Mouse (Mus musculus) cerebellum, adult 9-10 months (tissue): ENCODE measurements at regions not wholly inside any gene's neighbourhood (a gene's known extent, or its start where the extent isn't known, plus 50 kb on each side); places are given as distances from the start of the nearest gene placed in this dataset.

ENCODE experiments used
- DNase-seq: peaks from one replicate; pipeline ENCODE4 v3.0.0; 2022

DNA sequence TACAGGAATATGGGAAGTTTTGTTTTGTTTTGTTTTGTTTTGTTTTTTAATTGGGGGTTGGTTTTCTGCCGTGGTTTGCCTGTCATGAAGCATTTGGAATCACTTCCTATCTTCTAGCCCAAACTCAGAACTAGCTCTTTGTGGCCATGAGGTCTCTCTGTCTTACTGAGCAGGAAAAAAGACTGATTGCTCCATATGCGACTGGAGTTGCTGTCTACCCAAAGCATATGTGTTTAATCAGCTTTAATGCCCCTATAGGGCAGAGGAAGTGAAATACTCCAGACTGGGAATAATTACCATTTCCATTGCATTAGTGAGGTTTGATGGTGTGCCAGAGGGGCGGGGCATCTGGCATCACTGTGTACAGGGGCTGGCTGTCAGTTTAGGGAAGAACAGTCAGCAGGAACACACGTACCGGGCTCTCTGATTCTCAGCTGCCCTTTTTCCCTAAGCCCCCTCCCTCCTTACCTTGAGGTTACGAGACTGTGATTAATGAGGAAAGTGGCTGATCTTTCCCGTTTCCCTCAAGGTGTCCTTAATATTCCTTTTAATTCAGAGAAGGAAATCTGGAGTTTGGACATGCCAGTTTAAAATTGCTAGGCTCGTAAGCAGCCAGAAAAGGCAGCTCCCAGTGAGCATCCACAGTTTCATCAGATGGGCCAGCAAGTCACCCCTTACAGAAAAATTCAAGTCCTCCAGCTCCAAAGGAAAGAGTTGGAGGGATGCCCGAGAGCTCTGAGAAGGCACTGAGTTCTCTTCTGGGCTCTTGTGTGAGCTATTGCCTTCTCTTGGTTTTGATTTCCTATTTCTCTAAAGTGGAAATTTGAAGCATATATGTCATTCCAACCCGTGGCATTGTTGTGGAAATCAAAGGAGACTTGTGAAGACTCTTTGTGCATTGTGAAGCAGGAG, 2482.1 kb upstream of the 5930422O12Rik start:
- no peak for DNase-seq

DNA sequence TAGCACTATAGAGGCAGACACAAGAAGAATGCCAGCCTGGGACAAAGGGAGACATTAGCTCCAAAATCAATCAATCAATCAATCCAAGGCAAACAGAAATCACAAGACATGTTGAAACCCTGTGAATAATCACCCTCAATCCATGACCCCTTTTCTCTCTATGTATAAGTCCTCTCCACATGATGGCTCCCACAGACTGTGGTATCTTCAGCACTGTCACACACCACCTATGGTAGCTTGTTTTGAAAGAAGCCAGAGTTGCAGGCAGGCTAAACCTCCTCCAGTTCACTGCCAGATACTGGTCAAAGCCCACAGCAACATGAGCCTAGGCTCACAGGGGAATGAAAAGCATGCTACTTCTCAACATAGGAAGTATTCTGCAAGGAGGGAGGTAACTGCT, 2475.7 kb upstream of the 5930422O12Rik start:
- DNase-seq: no peak

DNA sequence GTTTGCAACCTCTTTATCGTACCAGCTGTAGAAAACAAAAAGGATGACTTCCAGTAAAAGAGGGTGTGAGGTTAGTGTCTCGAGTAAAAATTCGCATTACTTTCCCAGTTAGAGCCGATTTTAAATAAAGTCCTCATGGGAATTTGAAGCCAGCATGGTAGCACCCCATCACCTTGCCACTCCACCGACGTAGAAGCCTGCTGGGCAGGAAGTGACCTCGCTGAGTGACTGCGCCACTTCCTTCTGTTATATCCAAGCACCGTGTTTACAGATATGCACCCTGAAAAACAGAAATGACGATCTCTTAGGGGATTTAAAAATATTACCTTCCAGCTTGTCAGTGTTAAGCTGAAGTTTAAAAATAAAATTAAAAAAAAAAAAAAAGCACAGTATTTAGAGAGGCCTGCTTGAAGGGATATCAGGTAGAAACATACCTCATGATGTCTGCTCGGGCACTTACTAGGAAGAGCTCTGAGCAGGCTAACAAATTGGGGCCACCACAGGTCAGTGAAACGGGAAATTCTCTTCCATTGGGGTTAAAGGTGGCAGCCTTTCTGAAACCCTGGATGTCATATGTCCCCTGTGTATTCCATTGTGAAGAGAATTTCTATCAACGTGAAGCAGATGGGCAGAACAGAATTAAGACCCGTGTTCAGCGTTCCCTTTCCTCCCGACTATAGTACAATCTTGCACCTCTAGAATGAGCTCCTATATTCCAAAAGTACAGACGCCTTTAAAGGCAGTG, 2468.9 kb upstream of the 5930422O12Rik start:
- no peak for DNase-seq

DNA sequence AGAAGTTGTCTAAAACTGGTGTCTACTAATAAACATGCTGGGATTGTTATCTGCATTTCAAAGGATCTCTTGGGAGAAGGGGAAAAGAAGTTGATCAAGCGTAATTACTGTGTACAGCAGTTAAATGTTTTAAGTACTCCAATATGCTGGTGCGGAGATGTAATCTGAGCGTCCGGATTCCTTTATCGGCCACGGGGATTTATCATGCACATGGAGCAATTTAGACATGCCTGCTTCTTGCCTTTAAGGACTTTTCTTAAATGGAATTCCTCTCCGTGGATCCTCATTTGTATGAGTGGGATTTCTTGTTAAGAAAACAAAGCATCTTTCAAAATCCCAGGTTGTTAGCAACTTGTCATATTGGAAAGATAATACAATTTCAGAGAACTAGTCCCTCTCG, 2468.0 kb upstream of the 5930422O12Rik start:
- DNase-seq: no peak

DNA sequence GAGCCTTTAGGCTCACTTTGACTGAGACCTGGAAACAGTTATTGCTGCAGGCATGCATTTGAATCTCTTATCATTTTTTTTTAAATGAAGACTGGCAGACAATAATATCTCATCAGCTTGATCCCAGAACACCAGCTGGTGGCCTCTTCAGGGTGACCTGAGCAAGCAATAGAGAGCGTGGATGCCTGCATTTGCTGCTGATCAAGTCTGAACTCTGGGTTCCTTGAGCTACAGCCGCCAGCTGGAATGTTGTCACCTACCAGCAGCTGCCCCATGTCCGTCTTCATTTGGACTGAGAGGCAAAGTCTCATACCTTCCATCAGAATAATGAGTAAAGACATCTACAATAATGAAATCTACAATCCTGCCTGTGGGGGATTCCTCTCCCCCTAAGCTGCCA, 2466.3 kb upstream of the 5930422O12Rik start:
- no peak for DNase-seq

DNA sequence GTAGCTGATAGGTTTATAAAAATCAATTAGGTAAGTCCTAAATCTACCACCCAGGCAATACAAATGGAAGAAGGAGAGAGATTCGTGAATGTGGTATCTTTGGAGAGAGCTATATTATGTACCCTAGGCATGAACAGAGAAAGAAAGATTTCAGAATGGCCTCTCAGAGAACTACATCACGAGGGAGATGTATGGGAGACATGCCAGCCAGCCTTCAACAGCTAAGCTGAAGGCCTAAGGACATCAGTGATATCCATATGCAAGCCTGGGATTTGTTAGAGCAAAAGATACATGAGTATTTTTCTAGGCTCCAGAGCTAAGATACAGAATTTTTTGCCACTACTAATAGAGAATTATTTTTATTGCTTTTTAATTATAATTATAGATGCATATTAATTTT, 2445.7 kb upstream of the 5930422O12Rik start:
- DNase-seq: no peak

DNA sequence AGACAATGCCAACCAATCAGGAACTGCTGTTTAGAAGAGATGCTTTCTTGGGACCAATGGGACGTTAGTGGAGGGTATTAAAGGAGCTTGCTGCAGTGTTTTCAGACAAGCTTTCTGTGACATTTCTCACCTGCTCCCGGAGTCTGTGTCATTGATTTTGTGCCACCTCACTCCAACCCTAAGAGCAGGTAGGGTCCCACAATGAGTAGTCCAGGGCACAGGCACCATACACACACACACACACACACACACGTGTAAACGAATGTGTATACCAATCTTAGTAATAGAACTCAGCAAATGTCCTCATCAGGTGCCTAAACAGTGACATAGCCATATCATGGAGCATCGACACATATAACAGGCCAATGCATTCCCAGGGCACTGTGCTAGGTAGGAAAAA, 2440.5 kb upstream of the 5930422O12Rik start:
- no peak for DNase-seq

DNA sequence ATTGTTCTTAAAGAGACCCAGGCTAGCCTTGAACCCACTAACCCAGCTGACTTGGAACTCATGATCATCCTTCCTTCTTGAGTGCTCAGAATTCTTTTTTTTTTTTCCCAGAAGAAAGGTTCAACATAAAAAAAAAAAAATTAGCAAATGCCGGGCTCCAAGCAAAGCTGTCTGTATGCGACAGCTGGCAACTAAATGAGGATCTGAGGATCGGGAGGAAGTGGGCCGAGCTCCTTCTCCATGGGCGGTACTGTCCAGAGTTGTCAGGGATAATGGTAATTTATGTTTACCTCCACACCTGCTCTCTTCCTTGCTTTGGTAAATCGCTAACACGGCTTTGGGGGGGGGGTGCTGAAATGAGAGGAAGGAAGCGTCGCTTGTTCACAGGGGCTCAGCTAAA, 2429.9 kb upstream of the 5930422O12Rik start:
- no peak for DNase-seq

DNA sequence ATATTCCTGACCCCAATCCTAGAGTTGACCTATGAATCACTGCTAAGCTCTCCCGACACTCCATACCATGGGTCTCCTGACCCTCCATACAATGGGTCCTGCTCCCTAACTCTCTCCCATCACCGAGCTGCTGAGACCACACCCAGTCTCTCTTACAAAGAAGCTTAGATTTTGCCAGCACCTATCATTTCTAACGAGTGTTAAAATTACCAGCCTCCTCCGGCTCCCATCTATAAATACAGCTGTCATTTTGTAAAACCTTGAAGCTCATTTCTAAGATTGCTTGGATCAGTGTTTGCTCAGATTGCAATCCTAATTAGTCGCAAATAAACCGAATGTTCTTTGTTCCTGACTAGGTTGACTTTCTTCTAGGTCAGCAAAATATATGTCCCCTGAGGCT, 2428.4 kb upstream of the 5930422O12Rik start:
- DNase-seq: no peak

DNA sequence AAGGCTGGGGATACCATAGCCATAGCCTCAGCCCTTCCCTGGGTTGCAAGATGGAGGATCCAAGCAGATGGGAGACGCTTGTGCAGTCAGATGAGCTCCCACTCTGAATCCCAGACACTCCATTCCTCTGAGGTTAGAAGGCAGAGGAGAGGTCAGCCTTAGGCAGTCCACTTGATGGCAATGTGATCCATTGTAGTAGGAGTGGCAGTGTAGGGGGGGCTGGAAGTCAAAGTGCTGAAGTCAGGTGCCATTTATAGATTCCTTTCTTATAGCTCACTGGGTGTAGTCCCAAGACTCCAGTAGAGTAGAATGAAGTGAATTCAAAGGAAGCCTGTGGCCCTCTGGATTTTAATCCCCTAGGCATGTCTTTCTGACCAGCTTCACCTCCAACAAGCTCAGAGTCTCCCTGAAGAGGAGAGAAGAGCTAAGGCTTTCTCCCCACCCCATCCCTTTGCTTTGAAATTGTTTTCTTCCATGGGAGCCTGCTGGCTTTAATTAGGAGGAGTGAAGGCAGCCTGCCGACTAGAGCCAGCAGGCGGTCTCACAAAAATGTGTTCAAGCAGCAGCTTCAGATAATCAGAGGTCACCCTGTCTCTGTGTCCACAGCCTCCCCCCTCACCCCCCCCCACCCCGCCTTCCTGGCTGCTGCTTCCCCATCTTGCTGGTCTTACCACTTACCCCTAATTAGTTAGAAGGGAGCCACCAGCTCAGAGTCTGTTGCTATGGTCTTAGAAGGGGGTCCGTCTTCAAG, 2426.4 kb upstream of the 5930422O12Rik start:
- DNase-seq: no peak

DNA sequence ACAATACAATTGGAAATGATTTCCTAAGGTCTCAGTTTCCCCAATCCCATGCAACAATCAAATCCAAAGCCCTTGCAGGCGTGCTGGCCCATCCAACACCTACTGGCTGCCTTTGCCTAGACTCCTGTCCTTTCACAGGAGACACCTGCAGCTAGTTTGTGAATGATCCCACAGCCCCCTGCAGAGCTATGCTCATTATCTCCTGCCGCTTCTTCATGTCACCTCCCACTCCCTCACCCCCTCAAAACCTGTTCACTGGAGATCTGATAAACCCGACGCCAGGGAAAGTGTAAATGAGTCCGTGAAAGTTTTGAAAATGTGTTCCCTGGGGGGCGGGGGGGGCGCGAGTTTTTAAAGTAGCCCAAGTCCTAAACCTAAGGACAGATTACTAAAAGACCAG, 2420.2 kb upstream of the 5930422O12Rik start:
- no peak for DNase-seq

DNA sequence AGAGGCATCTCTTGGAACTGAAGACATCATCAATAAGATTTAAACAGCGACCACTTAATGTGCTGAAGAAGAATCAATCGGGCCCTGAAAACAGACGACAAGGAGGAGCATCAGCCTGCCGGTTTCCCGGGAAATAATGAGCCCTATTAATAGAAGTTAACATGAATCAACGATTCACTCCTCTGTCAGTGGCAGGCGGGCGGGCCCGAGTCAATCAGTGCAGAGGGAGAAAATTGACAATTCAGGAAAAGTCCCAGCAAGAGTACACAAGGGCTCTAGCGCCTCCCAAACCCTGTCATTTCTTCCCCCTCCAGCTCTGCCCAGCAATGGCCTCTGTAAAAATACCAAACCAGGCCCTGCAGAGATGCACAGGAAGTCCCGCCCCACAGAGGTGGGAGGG, 2416.4 kb upstream of the 5930422O12Rik start:
- DNase-seq: no peak

DNA sequence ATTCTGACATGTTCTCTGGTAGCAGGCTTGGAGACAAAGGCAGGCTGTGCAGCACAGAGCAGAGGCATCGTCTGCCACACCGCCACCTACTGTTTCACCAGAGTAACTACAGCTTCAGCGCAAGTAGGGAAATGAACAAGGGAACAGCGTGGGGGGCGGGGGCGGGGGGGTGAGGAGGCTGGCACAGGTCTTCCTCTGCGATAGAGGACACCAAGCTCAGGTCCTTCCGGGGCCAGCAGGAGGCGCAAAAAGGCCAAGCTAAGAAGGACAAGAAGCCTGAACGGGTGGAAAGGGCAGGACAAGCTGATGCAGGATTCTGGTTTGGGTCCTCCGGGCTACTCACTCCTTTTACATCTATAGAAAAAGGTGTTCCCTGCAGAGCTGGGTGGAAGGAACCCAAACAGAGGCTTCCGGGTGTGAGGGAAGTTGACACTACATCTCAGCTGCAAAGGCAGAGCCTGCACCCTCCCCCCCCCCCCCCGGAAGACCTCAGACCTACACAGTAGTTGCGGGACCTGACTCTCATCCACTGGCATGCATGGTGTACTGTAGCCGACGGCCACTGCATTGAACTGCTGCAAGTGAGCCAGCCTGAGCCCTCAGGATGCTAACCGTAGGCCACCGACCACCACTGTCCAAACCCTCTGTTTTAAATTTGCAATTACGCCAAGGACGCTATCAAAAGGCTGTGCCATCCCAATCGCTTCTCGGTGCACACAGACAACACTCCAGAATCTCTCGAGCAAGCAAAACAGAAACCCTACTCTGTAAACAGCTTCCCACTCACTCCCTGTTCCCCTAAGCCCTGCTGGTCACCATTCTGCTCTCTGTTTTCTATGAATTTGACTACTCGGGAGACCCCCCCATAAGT, 2396.6 kb upstream of the 5930422O12Rik start:
- peak; percentile 83 for DNase-seq

DNA sequence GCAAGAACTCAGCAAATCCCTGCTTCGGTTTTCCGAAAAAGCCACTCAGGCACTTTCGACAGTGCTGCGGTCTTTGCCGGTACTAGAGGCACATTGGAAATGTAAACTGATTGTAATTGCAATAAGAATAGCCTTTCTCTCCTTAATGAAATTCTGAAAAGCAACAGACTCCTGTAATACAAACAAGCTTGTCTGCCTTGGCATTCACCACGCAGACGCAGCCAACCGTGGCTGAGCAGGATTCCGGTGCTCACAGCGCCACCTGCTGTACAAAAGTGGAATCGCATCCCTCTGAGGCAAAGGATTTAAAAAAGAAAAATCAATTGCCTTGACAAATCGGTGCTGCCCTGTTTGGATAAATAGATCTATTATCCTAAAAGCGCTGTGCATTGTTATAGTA, 2395.2 kb upstream of the 5930422O12Rik start:
- DNase-seq: peak; percentile 92

DNA sequence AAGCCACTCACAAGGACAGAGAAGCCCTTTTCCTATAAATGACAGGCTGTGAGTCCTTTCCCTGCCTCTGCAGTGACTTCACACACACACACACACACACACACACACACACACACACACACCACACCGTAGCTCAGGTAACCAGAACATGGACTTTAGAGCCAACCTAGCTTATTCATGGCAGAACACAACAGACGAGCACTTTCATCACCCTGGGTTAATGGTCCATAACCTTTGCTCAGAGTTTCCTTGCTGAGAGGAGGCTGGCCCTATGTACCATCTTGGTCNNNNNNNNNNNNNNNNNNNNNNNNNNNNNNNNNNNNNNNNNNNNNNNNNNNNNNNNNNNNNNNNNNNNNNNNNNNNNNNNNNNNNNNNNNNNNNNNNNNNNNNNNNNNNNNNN, 2391.6 kb upstream of the 5930422O12Rik start:
- no peak for DNase-seq
